Mouse (Mus musculus): ENCODE measurements at regions not wholly inside any gene's neighbourhood (a gene's known extent, or its start where the extent isn't known, plus 50 kb on each side); places are given as distances from the start of the nearest gene placed in this dataset.

DNA sequence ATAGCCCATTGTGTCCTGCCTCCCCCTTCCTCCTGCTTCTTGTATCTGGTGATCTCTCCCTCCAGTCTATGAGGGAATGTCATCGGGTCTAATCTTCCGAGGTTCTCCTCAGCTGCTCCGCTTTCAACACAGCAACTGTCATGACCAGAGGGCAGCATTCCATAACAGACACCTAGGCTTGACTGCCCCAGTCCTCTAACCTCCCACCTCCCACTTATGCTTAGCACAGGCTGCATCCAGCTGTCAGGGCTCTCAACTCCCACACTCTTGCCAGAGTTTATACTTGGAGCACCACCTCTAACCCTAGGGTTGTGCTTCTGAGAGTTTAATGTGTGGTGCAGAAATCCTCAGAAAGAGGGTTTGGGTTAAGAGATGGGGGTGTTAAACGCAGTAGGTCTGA, 137.9 kb upstream of the Rbms1 start:
- DNase-seq (ENCODE audit: low spot score in 2 of 2) = no peak

DNA sequence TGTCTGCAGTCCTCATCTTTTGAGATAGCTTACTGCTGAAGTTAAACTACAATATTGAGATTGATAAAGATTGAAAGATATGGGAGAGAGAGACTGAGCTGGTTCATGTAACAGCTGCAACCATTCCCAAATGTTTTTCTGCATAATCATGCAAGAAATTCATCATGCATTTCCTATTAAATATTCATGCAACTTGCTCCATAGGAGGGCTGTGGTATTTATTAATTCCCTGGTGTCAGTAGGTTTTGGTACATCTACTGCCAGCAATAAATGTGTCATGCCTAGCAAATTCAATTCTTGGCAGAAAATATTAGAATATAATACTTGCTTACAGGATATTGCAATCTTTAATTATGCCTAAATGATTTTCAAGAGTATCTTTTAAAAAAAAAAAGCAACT, 125.5 kb upstream of the Rbms1 start:
- DNase-seq (ENCODE audit: low spot score in 2 of 2) = no peak

DNA sequence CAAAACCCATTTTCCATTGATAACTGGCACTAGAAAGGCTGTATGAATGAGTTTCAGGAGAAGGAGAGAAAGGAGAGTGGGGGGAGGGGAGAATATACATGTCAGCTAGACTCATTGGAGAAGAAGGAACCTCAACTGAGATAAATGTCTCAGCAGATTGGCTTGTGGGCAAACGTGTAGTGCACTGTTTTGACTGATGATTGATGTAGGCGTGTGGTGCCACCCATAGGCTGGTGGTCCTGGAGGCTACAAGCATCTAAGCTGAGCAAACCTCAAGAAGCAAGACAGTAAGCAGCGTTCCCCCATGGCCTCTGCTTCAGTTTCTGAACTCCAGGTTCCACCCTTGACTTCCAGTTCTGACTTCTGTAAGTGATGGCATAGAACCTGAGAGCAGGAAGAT, 121.8 kb upstream of the Rbms1 start:
- DNase-seq (ENCODE audit: low spot score in 2 of 2) = no peak

DNA sequence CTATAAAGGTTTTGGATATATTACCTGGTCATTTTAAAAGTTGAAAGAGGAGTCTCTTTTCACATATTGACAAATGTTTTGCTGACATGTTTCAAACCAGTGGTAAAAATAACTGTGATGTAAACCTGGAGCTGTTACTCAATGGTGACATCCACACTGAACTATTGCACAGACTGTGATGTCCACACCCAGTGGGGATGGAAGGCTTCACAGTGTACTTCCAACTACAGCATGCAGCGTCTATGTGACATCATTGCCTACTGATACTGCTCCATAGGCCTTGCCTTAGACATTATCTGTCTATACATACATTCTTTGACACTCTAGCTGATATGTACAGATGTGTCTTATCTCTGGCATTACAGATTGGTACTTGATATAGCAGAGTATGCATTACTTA, 120.1 kb upstream of the Rbms1 start:
- DNase-seq (ENCODE audit: low spot score in 2 of 2) = no peak

DNA sequence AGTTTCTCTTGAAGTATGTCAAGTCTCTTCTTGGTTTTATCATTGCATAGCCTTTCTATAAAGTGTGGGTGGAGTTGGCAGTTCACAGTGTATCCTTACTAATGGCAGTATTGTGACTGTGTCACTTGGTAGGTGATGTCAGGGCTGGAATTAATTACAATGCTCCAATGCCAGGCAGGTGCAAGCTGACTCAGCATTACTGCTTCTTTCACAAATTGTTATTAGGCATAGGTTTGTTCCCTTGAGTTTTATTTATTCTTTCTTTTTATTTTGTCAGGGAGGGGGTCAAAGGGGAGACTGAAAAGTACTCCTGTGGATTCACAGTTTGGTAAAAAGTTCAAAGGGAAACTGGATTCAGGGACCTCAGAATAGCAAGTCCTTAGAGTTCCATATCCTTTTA, 119.6 kb upstream of the Rbms1 start:
- DNase-seq (ENCODE audit: low spot score in 2 of 2) = no peak

DNA sequence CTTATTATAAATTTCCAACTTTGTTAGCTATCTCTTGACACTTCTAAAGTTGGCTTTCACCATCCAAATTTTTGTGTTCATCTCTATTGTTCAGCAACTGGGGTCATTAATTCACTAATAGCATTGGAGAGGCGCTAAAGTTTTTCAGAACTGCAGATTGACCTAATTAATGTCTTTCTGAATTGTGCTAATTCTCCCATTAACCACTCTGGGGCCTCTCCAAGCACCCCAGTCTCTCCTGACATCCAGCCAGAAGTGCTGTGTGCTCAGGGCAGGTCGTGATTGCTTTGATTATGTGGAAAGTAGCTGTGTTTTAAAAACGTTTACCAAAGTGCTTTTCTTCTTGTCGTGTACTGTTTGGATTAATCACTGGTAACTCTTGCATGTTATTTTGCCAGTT, 117.0 kb upstream of the Rbms1 start:
- DNase-seq (ENCODE audit: low spot score in 2 of 2) = no peak

DNA sequence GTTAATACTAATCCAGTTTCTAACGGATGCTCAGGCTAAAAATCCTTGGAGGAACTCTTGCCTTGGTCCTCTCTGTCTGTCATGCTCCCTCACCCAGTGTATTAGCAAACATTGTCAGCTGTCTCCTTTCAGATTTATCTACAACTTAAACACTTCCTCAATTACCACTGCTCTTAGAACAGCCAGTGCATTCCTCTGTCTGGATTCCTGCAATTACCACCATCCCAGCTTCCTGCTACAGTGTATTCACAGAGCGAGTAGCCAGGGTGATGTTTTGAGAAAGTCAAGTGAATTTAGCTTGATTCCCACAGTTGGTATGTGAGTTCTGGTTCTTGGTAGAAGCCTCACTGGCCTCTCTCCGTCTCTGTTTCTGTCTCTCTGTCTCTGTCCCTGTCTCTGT, 108.0 kb upstream of the Rbms1 start:
- DNase-seq (ENCODE audit: low spot score in 2 of 2) = no peak

DNA sequence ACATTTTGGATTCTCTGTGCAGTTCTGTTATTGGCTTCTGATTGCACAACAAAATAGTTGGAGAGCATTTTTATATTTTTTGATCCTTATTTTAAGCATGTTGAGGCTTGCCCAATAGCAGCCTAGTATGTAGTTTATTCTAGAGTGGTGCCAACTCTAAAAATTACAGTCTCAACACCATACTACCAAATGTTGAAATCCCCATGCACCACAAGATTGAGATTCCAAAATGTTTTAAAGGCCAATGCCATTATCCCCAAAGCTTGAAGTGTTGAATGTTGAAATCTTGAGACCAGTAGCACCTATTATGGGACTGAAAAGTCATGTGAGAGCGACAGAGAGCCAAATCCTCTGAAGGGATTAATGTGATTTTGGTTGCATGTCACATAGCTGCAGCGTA, 104.9 kb upstream of the Rbms1 start:
- no peak for DNase-seq (ENCODE audit: low spot score in 2 of 2)

DNA sequence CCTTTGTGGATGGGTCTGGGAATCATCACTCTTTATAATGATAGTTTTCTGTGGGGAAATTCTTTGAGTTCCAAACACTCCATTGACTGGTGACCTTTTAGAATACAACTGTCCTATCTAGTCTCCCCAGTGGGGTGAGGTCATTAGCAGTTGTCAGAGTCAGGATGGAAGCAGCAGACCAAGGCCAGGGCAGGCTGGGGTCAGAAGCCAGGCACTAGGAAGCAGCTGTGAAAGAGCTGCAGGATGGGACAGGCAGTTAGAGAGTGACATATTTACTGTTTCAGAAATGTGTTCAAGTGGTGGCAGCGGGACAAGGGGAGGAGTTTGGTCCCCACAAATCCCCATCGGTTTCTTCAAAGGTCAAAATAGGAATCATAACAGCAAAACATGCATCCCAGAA, 99.1 kb upstream of the Rbms1 start:
- no peak for DNase-seq (ENCODE audit: low spot score in 2 of 2)

DNA sequence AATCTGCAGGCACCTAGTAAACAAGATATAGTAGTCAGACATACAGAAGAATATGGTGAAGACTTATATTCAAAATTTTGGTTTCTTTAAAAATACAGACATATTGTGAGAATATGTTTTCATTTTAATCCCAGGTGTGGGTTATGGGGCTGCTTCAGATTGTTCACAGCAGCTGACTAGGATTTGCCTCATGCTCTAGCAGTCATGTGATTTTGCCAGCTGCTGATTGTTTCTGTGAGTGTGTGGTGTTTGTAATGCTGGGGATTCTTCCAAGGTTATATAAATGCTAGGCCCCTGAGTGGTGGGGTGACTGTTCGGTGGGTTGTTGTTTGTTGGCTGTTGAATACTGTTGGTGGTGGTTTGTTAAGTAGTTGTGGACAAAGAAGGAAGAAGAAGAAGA, 97.9 kb upstream of the Rbms1 start:
- DNase-seq (ENCODE audit: low spot score in 2 of 2) = no peak

DNA sequence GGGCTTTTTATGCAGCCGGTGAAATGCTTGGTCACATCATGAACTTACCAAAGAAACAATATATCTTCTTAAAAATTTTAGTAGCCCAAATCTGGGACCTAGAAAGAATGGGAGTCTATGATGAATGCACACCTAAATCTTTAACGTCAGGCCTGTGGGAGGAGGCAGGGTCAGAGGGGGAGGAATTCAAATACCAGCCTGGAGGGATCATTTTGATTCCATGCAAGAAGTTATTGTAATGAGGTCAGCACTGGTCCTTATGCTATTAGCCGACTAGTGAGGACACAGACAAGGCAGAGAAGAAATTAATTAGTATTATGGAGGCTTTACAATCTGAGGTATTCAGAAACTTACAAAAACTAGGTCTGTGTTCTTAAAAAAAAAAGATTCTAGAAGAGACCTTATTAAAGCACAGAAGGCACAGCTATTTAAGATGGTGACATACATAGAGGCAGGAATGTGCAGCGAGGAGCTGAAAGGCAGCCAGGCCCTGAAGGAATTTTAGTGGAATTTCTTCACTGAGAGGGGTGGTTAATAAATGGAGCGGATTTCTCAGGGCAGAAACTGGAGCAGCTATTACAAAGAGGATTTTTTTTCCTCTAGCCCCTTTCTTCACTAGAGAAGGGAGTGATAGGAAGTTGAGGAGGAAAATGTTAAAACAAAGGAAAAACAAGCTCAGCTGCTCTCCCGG, 95.7 kb upstream of the Rbms1 start:
- DNase-seq (ENCODE audit: low spot score in 2 of 2) = no peak

DNA sequence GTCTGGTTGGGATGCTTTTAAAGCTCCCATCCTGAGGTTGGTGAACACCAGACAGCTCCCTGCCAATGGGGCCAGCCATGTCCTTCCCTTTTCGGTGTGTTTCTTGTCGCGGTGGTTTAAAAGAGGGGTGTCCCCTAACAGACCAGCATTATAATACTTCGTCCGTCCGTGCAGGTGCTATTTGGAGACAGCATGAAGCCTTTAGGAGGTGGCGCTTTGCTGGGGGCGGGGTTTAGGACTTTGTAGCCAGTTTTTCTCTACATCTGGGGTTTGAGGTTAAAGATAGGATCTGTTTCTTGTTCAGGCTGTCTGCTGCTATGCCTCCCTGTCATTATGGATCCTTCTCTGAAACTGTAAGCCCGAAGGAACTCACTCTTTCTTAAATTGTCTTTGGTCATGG, 89.3 kb upstream of the Rbms1 start:
- no peak for DNase-seq (ENCODE audit: low spot score in 2 of 2)

DNA sequence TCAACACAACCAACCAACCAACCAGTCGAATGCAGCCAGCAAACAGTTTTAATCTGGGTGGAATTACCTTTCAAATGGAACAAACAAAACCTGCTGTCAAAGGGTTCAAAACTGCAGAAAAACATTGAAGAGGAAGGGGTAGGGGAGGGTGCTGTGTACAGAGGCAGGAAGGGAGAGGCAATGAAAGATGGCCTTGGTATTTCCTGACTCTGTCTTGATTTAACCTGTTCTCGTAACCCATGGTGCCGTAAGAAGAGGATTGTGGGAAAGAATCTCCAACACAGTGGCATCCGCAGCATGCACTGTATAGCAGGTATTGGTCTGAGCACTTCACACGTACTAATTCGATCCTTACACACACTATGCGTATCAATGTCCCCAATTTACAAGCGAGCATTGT, 88.8 kb upstream of the Rbms1 start:
- no peak for DNase-seq (ENCODE audit: low spot score in 2 of 2)

DNA sequence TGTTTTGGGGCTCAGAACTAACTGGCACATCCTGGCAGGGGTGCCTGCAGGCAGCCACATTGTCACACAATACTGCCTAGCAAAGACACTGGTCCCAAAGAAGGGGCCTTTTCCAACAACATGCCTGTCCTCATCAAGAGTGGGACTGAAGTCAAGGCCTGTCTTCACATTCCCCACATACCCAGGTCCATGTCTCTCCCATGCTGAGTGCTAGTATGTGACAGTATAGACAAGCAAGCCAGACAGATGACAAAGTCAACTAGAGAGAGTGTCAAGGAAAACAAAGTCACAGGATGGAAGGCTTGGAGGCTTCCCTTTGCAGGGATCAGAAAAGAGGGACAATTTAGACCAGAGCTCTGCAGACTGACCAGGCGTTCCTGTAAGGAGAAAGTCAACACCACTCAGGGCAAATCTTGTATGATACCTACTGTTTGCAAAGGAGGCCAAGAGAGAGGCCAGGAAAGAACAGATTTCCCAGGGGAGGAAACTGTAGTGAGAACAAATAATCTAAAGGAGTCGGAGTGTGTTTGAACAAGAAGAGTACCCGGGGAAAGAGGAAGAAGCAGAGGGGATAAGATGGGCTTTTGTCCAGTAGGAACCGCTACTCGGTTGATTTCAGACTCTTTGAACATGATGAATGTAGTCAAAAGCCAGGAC, 83.2 kb upstream of the Rbms1 start:
- no peak for DNase-seq (ENCODE audit: low spot score in 2 of 2)

DNA sequence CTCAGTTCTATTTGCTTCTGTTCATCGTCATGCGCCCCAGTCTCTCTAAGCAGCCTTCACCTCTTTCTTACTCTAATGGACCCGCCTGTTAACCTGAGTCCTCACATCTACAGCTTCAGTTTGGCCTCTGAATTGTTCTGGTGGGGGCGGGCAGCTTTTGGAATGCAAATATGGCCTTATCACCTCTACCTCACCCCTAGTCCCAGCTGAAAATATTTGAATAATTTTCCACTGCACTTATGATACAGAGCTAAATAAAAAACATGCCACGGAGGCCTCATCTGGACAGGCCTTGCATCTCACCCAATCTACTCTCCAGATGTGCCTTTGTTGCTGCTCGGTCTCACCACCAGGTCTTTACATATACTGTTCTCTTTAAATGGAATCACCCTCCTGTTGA, 82.5 kb upstream of the Rbms1 start:
- no peak for DNase-seq (ENCODE audit: low spot score in 2 of 2)

DNA sequence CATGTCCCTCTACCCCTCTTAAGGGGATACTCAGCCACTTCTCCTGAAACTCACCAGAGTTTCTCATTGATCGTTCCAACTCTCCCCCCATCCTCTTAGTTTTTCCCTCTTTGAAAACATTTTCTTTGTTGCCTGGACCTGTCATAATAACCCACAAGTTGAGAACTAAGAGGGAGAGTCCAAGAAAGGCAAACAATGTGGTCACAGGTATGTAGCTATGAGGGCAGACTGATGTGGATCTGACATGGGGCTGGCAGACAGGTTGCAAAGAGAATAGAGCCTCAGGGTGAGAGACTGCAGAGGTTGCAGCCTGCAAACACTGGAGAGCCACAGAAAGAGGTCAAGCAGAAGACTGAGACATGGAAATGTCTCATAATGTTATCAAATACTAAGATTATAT, 69.9 kb upstream of the Rbms1 start:
- DNase-seq (ENCODE audit: low spot score in 2 of 2) = peak in 1 of 2 experiments; percentile 12

DNA sequence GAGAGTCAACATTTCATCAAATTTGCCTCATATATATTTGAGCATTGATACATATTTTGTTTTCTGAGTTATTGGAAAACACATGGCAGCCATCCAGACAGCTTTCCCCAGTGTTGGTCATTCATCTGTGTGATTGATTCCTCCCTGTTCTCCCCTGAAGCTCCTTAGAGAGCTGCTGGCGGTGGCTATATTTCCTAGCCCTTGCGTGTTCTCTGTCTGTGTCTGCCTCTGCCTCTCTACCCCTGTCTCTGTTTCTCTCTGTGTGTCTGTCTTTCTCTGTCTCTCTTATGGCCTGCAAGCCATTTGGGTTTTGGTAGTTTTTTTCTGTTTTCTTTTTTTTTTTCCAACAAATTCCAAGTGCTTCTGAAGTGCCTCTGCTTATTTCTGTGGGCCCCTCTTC, 66.7 kb upstream of the Rbms1 start:
- no peak for DNase-seq (ENCODE audit: low spot score in 2 of 2)

DNA sequence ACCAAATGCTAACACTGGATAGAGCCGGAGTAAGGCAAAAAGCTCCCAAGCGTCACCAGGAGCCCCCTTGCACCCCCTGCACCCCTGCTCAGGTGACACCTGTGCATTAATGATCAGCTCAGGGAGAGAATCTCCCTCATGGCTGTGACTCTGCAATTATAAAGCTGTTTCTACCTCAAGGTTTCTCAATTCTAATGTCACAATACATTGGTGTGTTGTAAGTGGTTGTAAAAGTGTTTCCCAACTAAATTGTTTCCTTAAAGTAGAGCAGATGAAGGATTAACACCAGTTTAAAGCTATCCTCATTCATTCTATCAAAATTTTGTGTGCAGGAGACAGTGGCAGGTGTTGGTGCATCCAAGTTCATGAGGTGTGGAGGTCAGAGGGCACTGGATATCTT, 65.6 kb upstream of the Rbms1 start:
- no peak for DNase-seq (ENCODE audit: low spot score in 2 of 2)

DNA sequence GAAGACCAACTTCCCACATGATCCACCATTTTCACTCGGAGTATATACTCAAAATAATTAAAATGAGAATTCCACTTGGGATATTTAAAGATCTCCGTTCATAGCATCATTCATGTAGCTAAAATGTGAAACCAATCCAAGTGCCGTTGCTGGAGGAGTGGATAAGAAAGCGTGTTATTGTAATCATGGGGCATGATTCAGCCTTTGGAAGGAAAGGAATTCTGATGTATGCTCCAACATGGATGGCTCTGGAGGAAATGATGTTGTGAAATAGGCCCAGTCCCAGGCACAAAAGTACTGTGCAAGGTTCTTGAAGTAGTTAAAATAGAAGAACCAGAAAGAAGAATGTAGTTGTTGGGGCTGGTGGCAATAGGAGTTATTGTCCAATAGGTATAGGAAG, 64.7 kb upstream of the Rbms1 start:
- DNase-seq (ENCODE audit: low spot score in 2 of 2) = no peak

DNA sequence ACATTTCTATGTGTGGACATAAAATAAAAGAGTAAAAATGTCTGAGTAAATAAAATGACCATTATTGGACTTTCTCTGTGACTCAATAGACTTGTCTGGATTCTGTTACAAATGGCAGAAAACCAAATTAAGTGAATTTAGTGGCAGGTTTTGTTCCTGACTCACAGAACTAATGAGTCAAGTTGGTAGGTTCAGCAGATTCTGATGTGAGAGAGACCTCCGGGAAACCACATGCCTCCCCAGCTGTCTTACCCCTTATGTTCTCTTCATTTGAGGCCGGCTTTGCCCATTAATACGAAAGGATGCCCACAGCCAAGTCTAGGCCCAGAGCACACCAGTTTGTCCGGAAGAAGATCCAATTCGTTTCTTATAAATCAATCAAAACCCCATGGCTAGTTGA, 59.4 kb upstream of the Rbms1 start:
- no peak for DNase-seq (ENCODE audit: low spot score in 2 of 2)

DNA sequence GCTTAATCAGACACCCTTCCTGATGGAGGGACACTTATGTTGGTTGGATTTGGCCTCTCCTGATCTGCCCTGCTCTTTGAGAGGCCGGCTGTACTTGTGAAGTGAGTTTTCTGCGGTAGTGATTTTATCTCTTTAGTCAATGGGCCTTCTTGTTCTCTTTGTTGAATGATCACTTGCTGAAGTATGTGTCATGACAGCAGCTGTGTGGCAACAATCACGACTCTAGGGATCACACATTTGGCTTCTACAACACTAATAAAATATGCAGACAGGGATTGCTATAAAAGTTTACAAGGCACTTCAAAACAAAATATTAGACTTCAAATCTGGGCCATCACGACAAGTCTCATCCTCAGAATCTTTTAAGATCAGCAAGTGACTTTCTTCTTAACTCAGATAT, 57.8 kb upstream of the Rbms1 start:
- no peak for DNase-seq (ENCODE audit: low spot score in 2 of 2)

DNA sequence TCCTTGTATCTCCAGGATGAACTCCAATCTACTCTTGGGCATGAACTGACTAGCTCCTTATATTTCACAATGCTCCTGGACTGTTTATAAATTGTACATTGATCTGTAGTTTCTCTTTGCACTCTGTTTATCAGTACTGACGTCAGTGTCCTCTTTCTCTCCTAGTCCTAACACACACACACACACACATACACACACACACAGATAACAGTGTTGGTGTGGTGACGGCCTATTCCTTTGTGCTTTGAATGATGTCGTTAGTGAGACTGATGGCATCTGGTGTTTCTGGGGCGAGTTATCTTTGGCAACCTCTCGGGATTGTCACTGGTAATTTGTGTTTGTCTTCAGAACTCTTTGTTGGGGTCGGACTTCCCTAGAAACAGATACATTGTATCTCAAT, 50.0 kb upstream of the Rbms1 start:
- DNase-seq (ENCODE audit: low spot score in 2 of 2) = no peak
